Mouse (Mus musculus) lung, postnatal 14 days (tissue): Measurements from ENCODE around the gene Nmrk2.
A peak's percentile ranks its signal among the peaks of the same experiment; 100 is the strongest.
"Not testable (repeated sequence)": the region's sequence is repeated elsewhere in the genome, so short reads cannot be mapped to it uniquely, and the experiment has no call there.

ENCODE experiments used
- DNase-seq: peaks from one replicate; pipeline ENCODE4 v3.0.0; 2021

The Nmrk2 gene

GRCm38 (mm10) chr10:81201807-81202758, at the start of gene Nmrk2:
Gene Nmrk2, minus strand, starts transcription at chr10:81202051.
- no peak for DNase-seq

DNA sequence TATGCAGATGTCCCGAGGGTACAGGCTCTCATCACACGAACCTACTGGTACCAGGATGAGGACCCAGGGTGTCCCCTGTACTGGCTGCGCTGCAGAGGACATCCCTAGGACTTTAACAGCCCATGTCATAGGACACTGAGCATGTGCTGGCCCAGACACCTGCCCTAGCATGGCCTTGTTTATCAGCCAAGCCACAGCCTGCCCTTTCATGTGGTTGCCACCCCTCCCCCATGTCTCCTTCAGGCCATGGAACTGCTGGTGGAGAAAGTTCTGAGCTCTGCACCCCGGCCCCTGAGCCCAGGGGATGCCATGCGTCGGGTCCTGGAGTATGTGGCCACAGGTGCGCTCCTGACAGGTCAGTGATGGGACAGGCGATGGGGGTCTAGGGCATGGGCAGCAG, 47.6 kb upstream of the Nmrk2 start:
- DNase-seq: no peak

GRCm38 (mm10) chr10:81247804-81248203, 46.0 kb upstream of the Nmrk2 start:
- DNase-seq: no peak

GRCm38 (mm10) chr10:81245166-81245565, 43.3 kb upstream of the Nmrk2 start:
- DNase-seq: no peak

DNA sequence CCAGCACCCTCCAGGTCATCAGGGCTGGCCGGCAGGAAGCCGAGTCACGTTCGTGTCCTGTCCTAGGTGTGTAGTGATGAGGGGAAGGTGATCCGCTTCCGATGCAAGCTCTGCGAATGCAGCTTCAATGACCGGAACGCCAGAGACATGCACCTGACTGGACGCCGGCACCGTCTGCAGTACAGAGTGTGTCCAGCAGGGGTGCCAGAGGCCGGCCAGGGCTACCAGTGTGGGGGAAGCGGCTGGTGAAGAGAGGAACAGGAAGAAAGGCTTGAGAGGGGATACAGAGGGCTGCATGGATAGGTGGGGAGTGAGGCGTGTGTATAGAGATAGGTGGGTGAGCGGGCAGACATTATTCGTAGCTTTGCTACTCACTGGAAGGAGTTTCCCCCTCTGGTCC, 42.7 kb upstream of the Nmrk2 start:
- DNase-seq: peak; percentile 86

GRCm38 (mm10) chr10:81244146-81244545, 42.3 kb upstream of the Nmrk2 start:
- no peak for DNase-seq

DNA sequence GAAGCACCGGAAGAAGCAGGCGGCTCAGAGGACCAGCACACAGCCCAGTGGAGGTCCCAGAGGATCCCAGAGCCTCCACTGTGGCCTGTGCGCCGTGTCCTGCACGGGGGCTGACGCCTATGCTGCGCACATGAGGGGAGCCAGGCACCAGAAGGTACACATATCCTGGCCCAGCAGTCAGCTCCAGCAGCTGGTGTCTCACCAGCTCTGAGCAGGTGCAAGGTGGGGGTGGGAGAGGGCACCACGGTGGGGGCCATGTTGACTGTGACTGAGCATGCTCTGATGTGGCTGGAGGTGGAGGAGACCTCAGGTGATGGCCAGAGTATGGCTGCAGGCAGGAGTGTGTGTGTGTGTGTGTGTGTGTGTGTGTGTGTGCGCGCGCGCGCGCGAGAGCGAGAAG, 40.2 kb upstream of the Nmrk2 start:
- no peak for DNase-seq

DNA sequence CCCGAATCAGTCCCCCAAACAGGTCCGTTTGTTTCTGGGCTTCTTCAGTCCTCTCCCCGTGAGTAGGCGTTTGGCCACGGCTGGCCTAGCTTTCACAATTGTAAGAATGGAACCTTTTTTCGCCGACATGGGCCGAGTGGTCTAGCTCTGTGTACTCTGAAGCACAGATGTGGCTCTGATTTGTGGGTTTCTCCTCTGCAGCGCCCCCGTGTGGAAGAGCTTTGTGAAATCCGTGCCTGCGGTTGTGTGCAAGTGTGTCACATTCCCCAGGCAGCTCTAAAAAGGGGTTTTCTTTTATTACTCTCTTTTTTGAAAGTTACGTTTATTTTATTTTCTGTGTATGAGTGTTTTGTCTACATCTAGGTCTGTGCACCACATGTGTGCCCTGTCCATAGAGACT, 39.0 kb upstream of the Nmrk2 start:
- DNase-seq: peak; percentile 56

DNA sequence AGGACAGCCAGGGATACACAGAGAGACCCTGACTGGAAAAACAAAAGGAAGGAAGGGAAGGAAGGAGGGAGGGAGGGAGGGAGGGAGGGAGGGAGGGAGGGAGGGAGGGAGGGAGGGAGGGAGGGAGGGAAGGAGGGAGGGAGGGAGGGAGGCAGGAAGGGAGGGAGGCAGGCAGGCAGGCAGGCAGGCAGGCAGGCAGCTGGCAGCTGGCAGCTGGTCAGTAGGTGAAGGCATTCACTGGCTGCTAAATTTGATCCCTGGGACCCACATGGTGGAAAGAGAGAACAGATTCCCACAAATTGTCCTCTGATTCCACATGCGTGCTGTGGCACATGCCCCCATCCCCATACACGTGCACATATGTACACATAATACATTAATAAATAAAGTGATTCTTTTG, 36.8 kb upstream of the Nmrk2 start:
- DNase-seq: no peak

GRCm38 (mm10) chr10:81236471-81237268, 34.8 kb upstream of the Nmrk2 start:
- no peak for DNase-seq

DNA sequence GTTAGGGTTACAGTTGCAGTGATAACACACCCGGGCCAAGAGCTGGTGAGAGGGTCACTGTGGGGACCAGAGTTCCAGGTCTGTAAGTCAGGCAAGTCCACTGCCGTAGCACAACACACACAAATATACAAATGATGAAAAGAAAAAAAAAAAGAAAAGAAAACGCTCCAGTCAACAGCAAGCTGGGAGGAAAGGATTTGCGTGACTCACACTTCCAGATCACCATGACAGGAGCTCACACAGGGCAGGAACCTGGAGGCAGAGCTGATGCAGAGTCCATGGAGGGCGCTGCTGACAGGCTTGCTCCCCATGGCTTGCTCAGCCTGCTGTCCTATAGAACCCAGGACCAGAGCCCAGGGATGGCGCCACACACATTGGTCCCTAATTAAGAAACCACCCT, 32.4 kb upstream of the Nmrk2 start:
- no peak for DNase-seq

GRCm38 (mm10) chr10:81233226-81233585, 31.4 kb upstream of the Nmrk2 start:
- no peak for DNase-seq

DNA sequence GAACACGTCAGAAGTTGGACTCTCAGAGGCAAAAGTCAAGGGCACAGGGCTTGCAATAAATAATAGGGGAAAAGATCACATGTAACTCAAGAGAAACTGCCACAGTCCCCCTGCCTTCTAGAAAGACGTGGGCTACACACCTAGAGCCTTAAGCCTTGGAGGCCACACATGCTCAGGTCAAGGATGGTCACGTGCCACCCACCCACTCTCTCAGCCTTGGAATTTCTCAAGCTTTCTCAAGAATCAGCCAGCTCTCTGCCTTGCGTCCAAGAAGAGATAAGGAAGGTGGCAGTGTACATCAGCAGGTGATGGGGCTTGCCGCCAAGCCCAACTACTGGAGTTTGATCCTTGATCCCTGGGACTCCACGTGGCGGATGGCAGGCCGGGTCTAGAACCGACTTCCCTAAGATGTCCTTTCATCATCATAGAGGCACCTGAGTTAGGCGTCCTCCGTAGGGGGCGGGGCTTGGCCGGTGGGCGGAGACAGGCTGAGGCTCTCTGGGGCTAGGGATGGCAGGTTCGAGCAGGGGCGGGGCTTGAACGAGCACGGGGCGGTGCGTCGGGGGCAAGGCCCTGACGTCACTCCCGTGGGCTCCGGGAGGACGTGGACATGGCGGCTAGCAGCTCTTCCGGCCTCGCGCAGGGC, 30.9 kb upstream of the Nmrk2 start, which contains the start of gene Zfr2:
Gene Zfr2, plus strand, starts transcription at position 576 of the 646 bp plus-strand sequence.
- DNase-seq: peak; percentile 91

DNA sequence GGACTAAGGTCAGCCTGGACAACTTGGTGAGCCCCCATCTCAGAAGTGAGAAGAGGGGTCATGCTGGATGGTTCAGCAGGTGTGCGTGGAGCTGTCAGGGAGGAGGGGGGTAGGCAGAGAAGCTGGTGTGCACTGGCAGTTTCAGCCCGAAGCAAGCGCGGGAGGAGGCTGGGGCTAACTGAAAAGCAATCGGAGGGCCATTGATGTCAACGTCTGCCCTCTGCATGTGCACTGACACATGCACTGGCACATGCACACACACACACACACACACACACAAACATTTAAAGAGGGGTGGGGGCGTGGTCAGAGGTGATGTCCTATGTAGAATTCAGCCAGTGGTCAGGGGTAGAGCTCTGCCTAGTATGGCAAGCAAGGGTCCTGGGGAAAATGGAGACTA, 29.6 kb upstream of the Nmrk2 start:
- no peak for DNase-seq

- no peak for DNase-seq
These were observed 28.8 kb upstream of the Nmrk2 start, which contains the start of gene Atcay for GRCm38 (mm10) chr10:81230438-81231332. Gene Atcay, minus strand, starts transcription at chr10:81230833.

DNA sequence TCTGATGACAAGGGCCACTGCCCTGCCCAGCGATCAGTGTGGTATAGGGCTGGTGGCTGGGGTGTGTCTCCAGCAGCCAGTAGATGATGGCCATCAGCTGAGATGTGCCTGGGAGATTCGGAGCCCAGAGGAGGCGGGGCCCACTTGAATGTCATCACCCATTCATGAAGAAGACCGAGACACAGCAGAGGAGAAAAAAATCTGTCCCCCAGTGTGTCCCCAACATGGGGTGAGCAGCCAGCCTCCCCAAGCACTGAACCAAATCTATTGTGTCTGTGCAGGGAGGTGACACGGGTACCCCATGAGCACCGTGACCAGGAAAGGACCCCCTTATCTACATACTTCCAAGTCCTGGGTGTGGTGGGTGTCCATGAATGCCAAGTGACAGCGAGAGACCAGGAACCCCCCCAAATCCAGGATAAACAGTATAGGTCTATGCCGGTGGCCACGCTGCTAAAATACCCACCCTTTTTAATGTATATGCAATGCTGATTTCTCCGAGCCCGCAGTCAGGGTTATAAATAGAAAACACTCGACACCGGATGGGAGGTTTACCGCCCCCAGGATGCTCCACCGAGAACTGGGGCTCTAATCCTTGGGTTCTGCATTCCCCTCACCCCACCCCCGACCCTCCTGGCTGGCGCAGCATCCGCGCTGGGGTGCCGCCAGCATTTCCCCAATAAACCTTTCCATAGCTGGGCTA, 28.0 kb upstream of the Nmrk2 start:
- no peak for DNase-seq

DNA sequence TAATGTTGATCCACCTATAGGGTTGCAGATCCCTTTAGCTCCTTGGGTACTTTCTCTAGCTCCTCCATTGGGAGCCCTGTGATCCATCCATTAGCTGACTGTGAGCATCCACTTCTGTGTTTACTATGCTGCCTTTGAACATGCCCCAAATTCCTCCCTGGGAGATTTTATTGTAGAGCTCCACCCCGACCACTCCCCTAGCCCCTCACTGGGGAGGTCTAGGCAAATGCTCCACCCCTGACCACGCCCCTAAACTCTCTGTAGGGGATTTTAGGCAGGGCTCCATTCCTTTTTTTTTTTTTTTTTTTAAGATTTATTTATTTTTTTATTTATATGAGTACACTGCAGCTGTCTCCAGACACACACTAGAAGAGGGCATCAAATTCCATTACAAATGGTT, 21.9 kb upstream of the Nmrk2 start:
- DNase-seq: not testable (repeated sequence)

DNA sequence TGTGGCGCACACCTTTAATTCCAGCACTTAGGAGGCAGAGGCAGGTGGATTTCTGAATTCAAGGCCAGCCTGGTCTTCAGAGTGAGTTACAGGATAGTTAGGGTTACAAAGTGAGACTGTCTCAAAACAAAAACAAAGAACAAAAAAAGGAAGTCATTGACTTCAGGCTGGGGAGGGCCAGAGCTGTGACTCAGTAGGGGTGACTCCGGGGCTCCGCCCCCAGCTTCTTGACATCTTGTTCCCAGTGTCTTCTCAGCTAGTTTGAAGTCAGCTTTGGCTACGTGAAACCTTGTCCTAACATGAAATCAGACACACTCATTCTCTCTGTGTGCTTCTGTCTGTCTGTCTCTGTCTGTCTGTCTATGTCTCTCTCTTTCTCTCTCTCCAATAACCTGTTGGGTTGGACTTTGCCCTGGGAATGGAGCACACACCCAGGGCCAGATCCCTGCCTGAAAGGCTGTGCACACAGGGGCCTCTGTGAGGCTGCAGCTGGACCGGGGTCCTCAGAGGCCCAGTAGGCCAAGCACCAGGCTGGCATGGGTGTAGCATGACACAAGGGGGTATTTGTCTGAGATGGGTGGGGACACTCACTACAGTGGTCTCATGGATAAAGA, 19.7 kb upstream of the Nmrk2 start:
- no peak for DNase-seq

GRCm38 (mm10) chr10:81217964-81218363, 16.1 kb upstream of the Nmrk2 start:
- DNase-seq: peak; percentile 84

DNA sequence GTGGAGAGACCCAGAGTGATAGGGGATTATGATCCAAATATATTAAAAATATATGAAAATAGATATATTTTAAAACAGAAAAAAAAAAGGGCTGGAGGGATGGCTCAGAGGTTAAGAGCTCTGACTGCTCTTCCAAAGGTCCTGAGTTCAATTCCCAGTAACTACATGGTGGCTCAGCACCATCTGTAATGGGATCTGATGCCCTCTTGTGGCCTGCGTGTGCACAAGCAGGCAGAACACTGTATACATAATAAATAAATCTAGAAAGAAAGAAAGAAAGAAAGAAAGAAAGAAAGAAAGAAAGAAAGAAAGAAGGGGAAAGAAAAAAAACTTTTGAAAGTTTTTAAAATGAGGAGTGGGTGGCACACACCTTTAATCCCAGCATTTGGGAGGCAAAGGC, 15.4 kb upstream of the Nmrk2 start:
- DNase-seq: peak; percentile 35

DNA sequence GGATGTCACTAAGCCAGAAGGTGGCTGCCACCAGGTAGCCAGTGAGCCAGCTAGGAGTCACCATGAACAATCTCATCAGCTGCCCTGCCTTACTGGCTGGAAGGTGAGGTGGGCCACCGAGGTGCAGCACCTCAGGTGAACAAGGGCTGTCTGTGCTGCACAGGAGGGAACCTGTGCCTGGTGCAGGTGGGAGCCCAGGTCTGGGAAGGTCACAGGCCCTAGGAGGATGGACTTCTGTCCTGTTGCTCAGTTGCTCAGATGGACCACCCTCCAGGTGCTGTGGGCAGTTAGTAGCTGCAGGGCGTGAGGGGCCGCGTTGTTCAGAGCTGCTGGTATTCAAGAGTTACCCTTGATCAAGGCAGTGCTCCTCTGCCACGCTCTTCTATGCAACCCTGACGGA, 15.0 kb upstream of the Nmrk2 start:
- DNase-seq: no peak
